In the genomic region with DNA sequence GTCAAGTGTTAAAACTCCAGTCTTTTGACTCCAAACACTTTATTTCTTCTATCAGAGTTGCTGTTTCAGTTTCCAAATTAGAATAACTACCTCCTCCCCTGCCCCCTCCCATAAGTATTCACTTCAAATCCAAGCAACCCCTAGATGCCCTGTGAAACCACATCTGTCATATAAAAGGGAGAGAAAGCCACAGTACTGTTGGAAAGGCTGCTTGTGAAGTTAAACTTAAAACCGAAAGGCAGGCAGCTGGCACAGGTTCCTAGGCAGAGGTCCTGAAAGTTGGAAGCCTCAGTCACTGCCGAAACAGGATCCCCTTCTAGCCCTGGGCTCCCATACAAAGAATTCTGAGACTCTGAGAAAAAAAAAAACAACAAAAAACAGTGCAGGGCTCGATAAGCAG, we compare ENCODE assay signal across 19 mouse cellular contexts.
DNase-seq lines count a peak whose midpoint lies in the region; ATAC-seq and TF ChIP-seq lines count a peak whose summit lies in the region.
"Had no signal": no experiment of that assay in that cellular context is flagged by ENCODE, and none has a peak within 500 bp of the region (broad histone marks: within the 10 kb centered on the region; RNA-seq: fewer than 3 reads in every experiment).

No protein-coding gene starts in this region.

- peaks cover 8% of the 10 kb centered on the region; the same call in 1 of the 2 replicates for H3K4me1 ChIP-seq in kidney, adult 2 months (ENCODE audit: control insufficient read depth, insufficient read depth, low read length)
- 0 out of 2 replicates have a peak, but pooled peaks cover 6% of the 10 kb centered on the region for H3K4me1 ChIP-seq in kidney, embryonic 14.5 days (ENCODE audit: control insufficient read depth, insufficient read depth, low read length)
- peaks cover 35% of the 10 kb centered on the region for H3K4me1 ChIP-seq in thymus, adult 2 months (replicated peaks; ENCODE audit: control insufficient read depth, insufficient read depth, low read length)
- peaks cover 19% of the 10 kb centered on the region for H3K4me1 ChIP-seq in embryonic facial prominence, embryonic 15.5 days

- no peak for TF ChIP-seq CTCF in kidney, adult 2 months (conservative IDR thresholded peaks at IDR 0.05; ENCODE audit: insufficient read depth, insufficient read length, low read depth, low read length)
- no peak for TF ChIP-seq CTCF in thymus, adult 2 months (IDR thresholded peaks at IDR 0.05; ENCODE audit: borderline replicate concordance, control insufficient read depth, extremely low read depth, insufficient read depth, low read length, poor library complexity)
- TF ChIP-seq CTCF in layer of hippocampus, adult 2 months (conservative IDR thresholded peaks at IDR 0.05) = no peak

- no peak overlapping the region for H3K27ac ChIP-seq in kidney, adult 2 months (ENCODE audit: insufficient read depth, low read depth, low read length)
- H3K27ac ChIP-seq in kidney, embryonic 14.5 days (ENCODE audit: low read depth, low read length) = no peak overlapping the region
- H3K27ac ChIP-seq in thymus, adult 2 months (ENCODE audit: control insufficient read depth, insufficient read depth, low read length) = no peak overlapping the region
- H3K27ac ChIP-seq in embryonic facial prominence, embryonic 15.5 days (replicated peaks) = 0 out of 2 replicates have a peak overlapping the region, but pooled peaks have one; percentile 17
- no peak overlapping the region for H3K27ac ChIP-seq in layer of hippocampus, adult 2 months
- H3K27ac ChIP-seq: forebrain, embryonic 12.5 days; heart, embryonic 13.5 days; hindbrain, embryonic 13.5 days; midbrain, embryonic 15.5 days had no signal

- peak; percentile 71 for DNase-seq in kidney, adult 2 months
- peak; percentile 31 for DNase-seq in thymus, postnatal 0 days (ENCODE audit: low spot score)
- DNase-seq in thymus, adult 2 months = no peak
- DNase-seq in lung, postnatal 36 days = no peak
- DNase-seq in layer of hippocampus, adult 2 months (ENCODE audit: low spot score in 2 of 2) = no peak
- DNase-seq: cerebellum, adult 18-20 months; cerebellum, postnatal 25 days; embryo, embryonic 11 days; heart, adult 18-20 months; lung, adult 2 months; right cerebral cortex, postnatal 14 days; spleen, adult 18-20 months had no signal

- no peaks in the 10 kb centered on the region for H3K27me3 ChIP-seq in kidney, adult 2 months (replicated peaks; ENCODE audit: control insufficient read depth, insufficient read depth, low read length)
- H3K27me3 ChIP-seq in kidney, embryonic 14.5 days (ENCODE audit: control insufficient read depth, insufficient read depth, low read length) = no peaks in the 10 kb centered on the region
- H3K27me3 ChIP-seq in thymus, adult 2 months (ENCODE audit: control insufficient read depth, insufficient read depth, low read length) = no peaks in the 10 kb centered on the region
- no peaks in the 10 kb centered on the region for H3K27me3 ChIP-seq in embryonic facial prominence, embryonic 15.5 days
- H3K27me3 ChIP-seq: heart, embryonic 13.5 days; midbrain, embryonic 15.5 days had no signal

- no peaks in the 10 kb centered on the region for H3K9me3 ChIP-seq in kidney, embryonic 14.5 days (ENCODE audit: control insufficient read depth, low read length)
- H3K9me3 ChIP-seq in embryonic facial prominence, embryonic 15.5 days (replicated peaks) = no peaks in the 10 kb centered on the region
- H3K9me3 ChIP-seq: forebrain, embryonic 12.5 days; heart, embryonic 13.5 days; hindbrain, embryonic 13.5 days; midbrain, embryonic 15.5 days had no signal

- no peak for TF ChIP-seq POLR2A in kidney, adult 2 months (IDR thresholded peaks at IDR 0.05; ENCODE audit: low read depth, low read length)
- TF ChIP-seq POLR2A in thymus, adult 2 months (IDR thresholded peaks at IDR 0.05; ENCODE audit: control insufficient read depth, extremely low read depth, insufficient read depth, low read length, poor library complexity) = no peak

- WGBS in kidney, adult 2 months = 25% methylated on average over 3 of the region's 3 CpGs
- WGBS in kidney, embryonic 14.5 days = 42% methylated on average over 3 of the region's 3 CpGs
- 23% methylated on average over 3 of the region's 3 CpGs for WGBS in thymus, adult 2 months
- 17% methylated on average over 3 of the region's 3 CpGs for WGBS in embryonic facial prominence, embryonic 15.5 days

- no peak overlapping the region for H3K4me3 ChIP-seq in kidney, adult 2 months (ENCODE audit: insufficient read depth, low read depth, low read length)
- no peak overlapping the region for H3K4me3 ChIP-seq in kidney, embryonic 14.5 days (ENCODE audit: low read length)
- no peak overlapping the region for H3K4me3 ChIP-seq in thymus, adult 2 months (ENCODE audit: control insufficient read depth, insufficient read depth, low read length)
- no peak overlapping the region for H3K4me3 ChIP-seq in embryonic facial prominence, embryonic 15.5 days (replicated peaks)
- H3K4me3 ChIP-seq in layer of hippocampus, adult 2 months = no peak overlapping the region
- H3K4me3 ChIP-seq: forebrain, embryonic 12.5 days; heart, embryonic 13.5 days; hindbrain, embryonic 13.5 days; midbrain, embryonic 15.5 days had no signal

- no peak for ATAC-seq in kidney, embryonic 14.5 days (ENCODE audit: low FRiP score, low TSS enrichment)
- ATAC-seq in embryonic facial prominence, embryonic 15.5 days (ENCODE audit: insufficient number of reproducible peaks, low FRiP score, low TSS enrichment, low read depth) = no peak
- ATAC-seq: midbrain, embryonic 15.5 days had no signal

- no peak overlapping the region for H3K4me2 ChIP-seq in kidney, embryonic 14.5 days (replicated peaks; ENCODE audit: low read depth, low read length)
- H3K4me2 ChIP-seq in embryonic facial prominence, embryonic 15.5 days (replicated peaks) = no peak overlapping the region
- H3K4me2 ChIP-seq: forebrain, embryonic 12.5 days; heart, embryonic 13.5 days; hindbrain, embryonic 13.5 days; liver, embryonic 11.5 days; midbrain, embryonic 15.5 days had no signal

- no peaks in the 10 kb centered on the region for H3K36me3 ChIP-seq in kidney, adult 2 months (ENCODE audit: control insufficient read depth, insufficient read depth, low read length)
- no peaks in the 10 kb centered on the region for H3K36me3 ChIP-seq in kidney, embryonic 14.5 days (ENCODE audit: control insufficient read depth, insufficient read depth, low read length)
- H3K36me3 ChIP-seq in thymus, adult 2 months (ENCODE audit: control insufficient read depth, insufficient read depth, low read length) = no peaks in the 10 kb centered on the region
- no peaks in the 10 kb centered on the region for H3K36me3 ChIP-seq in embryonic facial prominence, embryonic 15.5 days
- H3K36me3 ChIP-seq: forebrain, embryonic 12.5 days; heart, embryonic 13.5 days; hindbrain, embryonic 13.5 days; midbrain, embryonic 15.5 days had no signal

- no peak overlapping the region for H3K9ac ChIP-seq in kidney, embryonic 14.5 days (ENCODE audit: low read depth, low read length)
- no peak overlapping the region for H3K9ac ChIP-seq in embryonic facial prominence, embryonic 15.5 days
- H3K9ac ChIP-seq: forebrain, embryonic 12.5 days; heart, embryonic 13.5 days; hindbrain, embryonic 13.5 days; midbrain, embryonic 15.5 days had no signal

Comparison
In these comparisons a context has a peak if more than half of its experiments do, and no peak if none do; other contexts are left out.
1. DNase-seq: peak in kidney, adult 2 months (single experiment) and thymus, postnatal 0 days (single experiment); none in thymus, adult 2 months (single experiment), lung, postnatal 36 days (single experiment) and layer of hippocampus, adult 2 months (0 of 2).